Mouse (Mus musculus) layer of hippocampus, adult 8-10 months (tissue): ENCODE measurements around the gene Tpcn1. TPM values are rescaled to one million over a fixed set of nuclear protein-coding genes. Genes with fewer than 3 reads are reported as not detected.

Experiments used
- DNase-seq, 2 experiments: peaks; one replicate each; pipeline ENCODE4 v3.0.0; 2022; ENCODE audit warnings: low spot score in 2 of 2
- total RNA-seq, 4 experiments: library from RNA; stranded (reverse); gene quantifications; 2 replicates each; pipeline ENCODE4 v1.2.4; 2022

Gene Tpcn1
- total RNA-seq, 4 experiments from 2014 or later: 38.2 to 43.8 (median 41.1) TPM

DNA sequence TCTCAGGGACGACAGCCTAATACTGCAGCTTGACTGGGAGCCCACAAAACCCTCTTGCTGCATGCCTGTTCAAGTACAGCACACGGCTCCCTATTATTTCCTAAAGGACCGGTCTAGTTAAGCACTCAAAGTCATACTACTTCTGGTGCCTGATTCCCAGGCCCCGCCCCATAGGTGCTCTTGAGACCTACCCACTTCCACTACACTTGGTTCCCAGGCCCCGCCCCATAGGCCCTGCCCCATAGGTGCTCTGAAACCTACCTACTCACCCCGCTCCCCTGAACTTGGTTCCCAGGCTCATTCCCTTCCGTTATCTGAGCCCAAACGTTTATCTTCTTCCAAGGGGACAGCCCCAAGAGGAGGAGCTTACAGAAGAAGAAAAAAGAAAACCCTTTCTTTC is 100.6 kb downstream of the Tpcn1 start:
- no peak for DNase-seq

Other genes starting within 250 kb of the Tpcn1 start
- under 1 TPM in 2 of 4 experiments, not detected in 2; 0.10 to 0.11 TPM for gene Lhx5, start 157.0 kb downstream of the Tpcn1 start, total RNA-seq
- 10 to 100 TPM in 3 of 4 experiments, 1 to 10 TPM in 1; 7.5 to 11.6 (median 10.6) TPM for gene Sdsl, start 115.9 kb downstream of the Tpcn1 start, total RNA-seq
- gene Sds, start 112.1 kb downstream of the Tpcn1 start, total RNA-seq: under 1 TPM in 2 of 4 experiments, not detected in 2; 0.82 to 0.91 TPM
- 10 to 100 TPM; 57.9 to 76.5 (median 66.5) TPM for gene Plbd2, start 85.0 kb downstream of the Tpcn1 start, total RNA-seq
- gene Slc8b1, start 77.5 kb downstream of the Tpcn1 start, total RNA-seq: 10 to 100 TPM in 1 of 4 experiments, 1 to 10 TPM in 3; 9.6 to 10.8 (median 9.8) TPM
- gene Iqcd, start 343 bp upstream of the Tpcn1 start, total RNA-seq: 1 to 10 TPM; 1.2 to 1.6 (median 1.5) TPM
- 10 to 100 TPM; 22.1 to 27.3 (median 24.7) TPM for gene Rita1, start 23.9 kb upstream of the Tpcn1 start, total RNA-seq
- 10 to 100 TPM; 32.8 to 37.1 (median 35.7) TPM for gene Ddx54, start 24.1 kb upstream of the Tpcn1 start, total RNA-seq
- gene Cfap73, start 45.6 kb upstream of the Tpcn1 start, total RNA-seq: under 1 TPM in 2 of 4 experiments, not detected in 2; 0.50 to 0.56 TPM
- gene Rasal1, start 60.1 kb upstream of the Tpcn1 start, total RNA-seq: 100 to 1,000 TPM in 2 of 4 experiments, 10 to 100 TPM in 2; 84.4 to 112 (median 96.9) TPM
- 10 to 100 TPM; 62.9 to 71.1 (median 66.9) TPM for gene Dtx1, start 123.3 kb upstream of the Tpcn1 start, total RNA-seq
- under 1 TPM; 0.12 to 0.65 (median 0.40) TPM for gene Oas2, start 161.2 kb upstream of the Tpcn1 start, total RNA-seq
- gene Oas3, start 189.0 kb upstream of the Tpcn1 start, total RNA-seq: under 1 TPM in 2 of 4 experiments, not detected in 2; 0.09 to 0.30 TPM
- not detected for gene Oas1e, start 206.9 kb upstream of the Tpcn1 start, total RNA-seq
- gene Oas1c, start 223.8 kb upstream of the Tpcn1 start, total RNA-seq: 1 to 10 TPM in 1 of 4 experiments, under 1 TPM in 3; 0.12 to 1.2 (median 0.65) TPM